Mouse (Mus musculus): ENCODE data around the gene Tex26. TPM values are rescaled to one million over a fixed set of nuclear protein-coding genes. Genes with fewer than 3 reads are reported as not detected.

Gene Tex26
- polyA plus RNA-seq, 1 experiment: 0.34 TPM

DNA sequence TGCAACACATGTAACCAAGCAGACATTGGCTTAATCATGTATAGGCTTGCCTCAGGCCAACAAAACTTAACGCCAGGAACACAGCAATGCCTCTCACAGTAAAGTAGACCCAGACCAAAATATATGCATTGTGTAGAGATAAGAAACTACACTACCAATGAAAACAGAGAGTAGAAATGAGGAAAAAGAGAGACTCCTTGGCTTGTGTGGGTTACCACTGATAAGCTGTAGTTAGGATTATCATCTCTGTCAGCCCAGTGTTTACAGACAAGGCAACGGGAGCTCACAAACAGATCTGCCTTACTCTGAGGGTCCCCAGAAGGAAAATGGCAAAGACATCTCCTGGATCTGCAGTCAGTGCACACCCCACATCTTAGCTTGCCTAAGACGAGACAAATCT lies 2.9 kb upstream of the Tex26 start:
- no peak overlapping the region for H3K4me3 ChIP-seq (replicated peaks; ENCODE audit: insufficient read depth, low read depth, low read length)
- no peaks in the 10 kb centered on the region for H3K27me3 ChIP-seq (ENCODE audit: control insufficient read depth, insufficient read depth, low read length)
- no peak for DNase-seq
- H3K4me1 ChIP-seq (ENCODE audit: control insufficient read depth, insufficient read depth, low read length): peaks cover 6% of the 10 kb centered on the region
- TF ChIP-seq CTCF (IDR thresholded peaks at IDR 0.05; ENCODE audit: borderline replicate concordance, insufficient read depth, low read depth, low read length): no peak
- H3K27ac ChIP-seq (ENCODE audit: insufficient read depth, low read length): no peak overlapping the region
- WGBS: 95% methylated on average over 3 of the region's 3 CpGs

DNA sequence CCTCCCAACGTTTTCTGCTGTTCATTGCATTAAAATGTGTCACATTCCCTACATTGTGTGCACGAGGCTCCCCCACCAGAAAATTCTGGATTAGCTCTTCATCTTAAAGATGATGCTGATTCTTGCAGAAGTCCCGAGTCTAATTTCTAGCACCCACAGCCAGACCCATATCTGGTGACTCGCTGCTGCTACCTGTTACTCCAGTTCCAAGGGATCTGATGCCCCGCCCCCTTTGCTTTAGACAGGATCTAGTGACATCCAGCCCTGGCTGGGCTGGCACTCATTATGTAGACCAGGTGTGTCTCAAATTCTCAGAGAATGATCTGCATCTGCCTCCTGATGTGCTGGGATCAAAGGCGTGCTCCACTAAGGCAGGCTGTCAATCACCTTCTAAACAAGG lies 2.3 kb upstream of the Tex26 start:
- Histone ChIP-seq H3K27me3 (ENCODE audit: control insufficient read depth, insufficient read depth, low read length) (no peaks in the 10 kb centered on the region), H3K27ac (ENCODE audit: insufficient read depth, low read length) (no peak overlapping the region), H3K4me3 (replicated peaks; ENCODE audit: insufficient read depth, low read depth, low read length) (no peak overlapping the region), H3K4me1 (ENCODE audit: control insufficient read depth, insufficient read depth, low read length) (peaks cover 12% of the 10 kb centered on the region)
- DNase-seq: no peak
- no peak for TF ChIP-seq POLR2A (IDR thresholded peaks at IDR 0.05; ENCODE audit: borderline replicate concordance, insufficient read depth, low read length)
- TF ChIP-seq CTCF (IDR thresholded peaks at IDR 0.05; ENCODE audit: borderline replicate concordance, insufficient read depth, low read depth, low read length): no peak
- 93% methylated on average over 6 of the region's 6 CpGs for WGBS

DNA sequence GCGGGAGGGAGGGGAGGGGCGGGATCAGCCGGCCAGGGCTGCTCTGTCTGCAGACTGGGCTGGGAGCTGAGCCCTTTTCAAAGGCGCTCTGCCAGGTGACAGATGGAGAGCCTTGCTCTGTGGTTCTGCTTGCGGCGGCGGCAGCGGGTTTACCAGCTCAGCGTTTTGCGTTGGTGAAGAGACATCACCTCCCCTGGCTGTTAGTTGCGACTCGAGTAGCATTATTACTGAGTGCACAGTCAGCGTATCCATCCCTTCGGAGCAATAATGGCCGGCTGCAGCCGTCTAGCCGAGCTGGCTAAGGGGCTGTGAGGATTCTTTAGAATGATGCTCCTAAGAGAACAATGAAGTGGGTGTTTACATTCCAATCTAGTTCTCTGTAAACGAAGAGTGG lies 717 bp downstream of the Tex26 start:
- 1% methylated on average over 18 of the region's 18 CpGs for WGBS
- peak; percentile 96 to 98 for DNase-seq
- no peak; the same call in 1 of the 2 replicates for TF ChIP-seq POLR2A (IDR thresholded peaks at IDR 0.05; ENCODE audit: borderline replicate concordance, insufficient read depth, low read length)
- no peak for TF ChIP-seq CTCF (IDR thresholded peaks at IDR 0.05; ENCODE audit: borderline replicate concordance, insufficient read depth, low read depth, low read length)
- Histone ChIP-seq H3K4me3 (replicated peaks; ENCODE audit: insufficient read depth, low read depth, low read length) (peak overlapping the region; percentile 60), H3K27ac (ENCODE audit: insufficient read depth, low read length) (peak overlapping the region; percentile 53), H3K27me3 (ENCODE audit: control insufficient read depth, insufficient read depth, low read length) (no peaks in the 10 kb centered on the region), H3K4me1 (ENCODE audit: control insufficient read depth, insufficient read depth, low read length) (peaks cover 33% of the 10 kb centered on the region)

DNA sequence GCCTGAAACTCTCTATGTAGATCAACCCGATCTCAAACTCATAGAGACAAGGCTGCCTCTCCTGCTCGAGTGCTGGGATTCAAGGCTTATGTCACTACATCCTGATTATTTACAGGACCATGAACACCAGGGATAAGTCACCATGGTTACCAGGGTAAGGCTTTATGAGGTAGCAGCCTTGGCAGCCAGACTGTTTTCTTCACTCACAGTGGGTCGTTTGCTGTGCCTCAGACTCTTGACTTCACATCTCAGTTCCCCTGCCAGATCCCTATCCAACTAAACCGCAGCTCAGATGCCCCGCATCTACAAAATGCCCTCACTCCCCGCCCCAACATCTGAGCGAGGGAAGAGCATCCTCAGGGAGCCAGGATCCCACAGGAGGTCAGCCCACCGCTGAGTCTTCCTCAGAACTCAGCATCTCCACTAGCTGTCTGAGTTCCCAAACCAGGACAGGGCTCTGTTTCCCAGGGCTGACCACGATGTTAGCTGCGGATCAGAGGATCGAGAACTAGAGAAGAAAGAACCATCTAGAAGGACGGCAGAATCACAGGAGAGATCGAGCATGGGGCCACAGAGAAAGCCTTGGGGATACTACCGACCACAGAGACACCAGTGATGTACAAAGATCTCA lies 2.3 kb downstream of the Tex26 start:
- peaks cover 34% of the 10 kb centered on the region for H3K4me1 ChIP-seq (ENCODE audit: control insufficient read depth, insufficient read depth, low read length)
- no peak overlapping the region for H3K4me3 ChIP-seq (replicated peaks; ENCODE audit: insufficient read depth, low read depth, low read length)
- WGBS: 40% methylated on average over 14 of the region's 14 CpGs
- TF ChIP-seq CTCF (IDR thresholded peaks at IDR 0.05; ENCODE audit: borderline replicate concordance, insufficient read depth, low read depth, low read length): no peak
- no peak for TF ChIP-seq POLR2A (IDR thresholded peaks at IDR 0.05; ENCODE audit: borderline replicate concordance, insufficient read depth, low read length)
- no peak overlapping the region for H3K27ac ChIP-seq (ENCODE audit: insufficient read depth, low read length)
- no peaks in the 10 kb centered on the region; the same call in 1 of the 2 replicates for H3K27me3 ChIP-seq (ENCODE audit: control insufficient read depth, insufficient read depth, low read length)
- DNase-seq: peak; percentile 23 to 46

DNA sequence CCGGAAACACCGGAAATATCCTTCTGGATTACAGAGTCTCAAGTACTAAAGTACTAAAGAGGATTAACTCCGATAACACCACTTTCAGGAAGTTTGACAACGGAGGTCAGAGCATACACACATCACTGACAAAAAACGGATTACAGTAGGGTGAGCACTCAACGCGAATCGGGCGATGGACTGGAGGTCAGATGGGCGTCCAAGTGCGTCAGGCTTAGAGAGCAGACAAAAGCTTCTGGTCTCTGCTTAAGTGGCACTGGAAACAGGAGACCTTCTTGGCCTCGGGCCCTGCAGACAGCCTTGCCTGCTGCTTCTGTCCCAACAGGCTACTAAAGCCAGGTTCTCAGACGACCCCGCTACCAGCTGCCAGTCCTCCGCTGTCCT lies 2.8 kb downstream of the Tex26 start:
- no peaks in the 10 kb centered on the region; the same call in 1 of the 2 replicates for H3K27me3 ChIP-seq (ENCODE audit: control insufficient read depth, insufficient read depth, low read length)
- peaks cover 34% of the 10 kb centered on the region for H3K4me1 ChIP-seq (ENCODE audit: control insufficient read depth, insufficient read depth, low read length)
- no peak for TF ChIP-seq POLR2A (IDR thresholded peaks at IDR 0.05; ENCODE audit: borderline replicate concordance, insufficient read depth, low read length)
- no peak for TF ChIP-seq CTCF (IDR thresholded peaks at IDR 0.05; ENCODE audit: borderline replicate concordance, insufficient read depth, low read depth, low read length)
- H3K27ac ChIP-seq (ENCODE audit: insufficient read depth, low read length): no peak overlapping the region
- 52% methylated on average over 15 of the region's 15 CpGs for WGBS
- H3K4me3 ChIP-seq (replicated peaks; ENCODE audit: insufficient read depth, low read depth, low read length): no peak overlapping the region
- DNase-seq: peak; percentile 38 to 44

DNA sequence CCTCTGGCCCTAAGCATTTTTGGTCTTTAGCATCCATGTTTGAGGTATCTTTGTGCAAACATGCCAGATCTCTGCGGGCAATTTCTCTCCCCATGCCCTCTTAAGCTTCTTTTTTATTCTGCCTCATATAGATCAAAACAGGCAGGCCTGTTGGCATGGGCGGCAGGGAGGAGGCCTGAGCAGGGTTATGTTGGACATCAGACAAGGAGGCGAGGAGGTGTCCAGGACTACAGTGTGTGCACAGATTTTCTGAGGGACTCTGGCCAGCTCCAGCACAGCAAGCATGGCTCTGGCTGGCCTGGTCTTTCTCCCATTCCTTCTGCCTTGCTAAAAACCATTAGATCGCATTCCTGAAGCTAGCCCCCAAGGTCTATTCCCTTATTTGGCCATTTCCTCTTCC lies 5.0 kb downstream of the Tex26 start:
- Histone ChIP-seq H3K27ac (ENCODE audit: insufficient read depth, low read length) (no peak overlapping the region), H3K27me3 (ENCODE audit: control insufficient read depth, insufficient read depth, low read length) (no peaks in the 10 kb centered on the region; the same call in 1 of the 2 replicates)
- 9% methylated on average over 4 of the region's 4 CpGs for WGBS

DNA sequence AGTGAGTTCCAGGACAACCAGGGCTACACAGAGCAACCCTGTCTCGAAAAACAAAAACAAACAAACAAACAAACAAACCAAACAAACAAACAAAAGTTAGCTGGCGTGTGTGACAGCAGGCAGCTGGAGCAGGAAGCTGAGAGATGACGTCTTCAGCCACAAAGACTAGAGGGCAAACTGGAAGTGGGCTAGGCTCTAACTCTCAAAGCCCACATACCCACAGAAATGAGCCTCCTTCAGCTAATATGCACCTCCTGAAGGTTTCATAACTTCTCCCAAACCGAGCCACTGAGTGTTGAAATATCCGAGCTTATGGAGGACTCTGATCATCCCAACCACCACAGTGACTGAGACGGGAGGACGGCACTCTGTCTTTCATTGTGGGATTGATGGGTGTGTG lies 7.0 kb downstream of the Tex26 start:
- peaks cover 28% of the 10 kb centered on the region for H3K4me1 ChIP-seq (ENCODE audit: control insufficient read depth, insufficient read depth, low read length)
- H3K27ac ChIP-seq (ENCODE audit: insufficient read depth, low read length): no peak overlapping the region
- WGBS: 95% methylated on average over 7 of the region's 7 CpGs
- no peak overlapping the region for H3K4me3 ChIP-seq (replicated peaks; ENCODE audit: insufficient read depth, low read depth, low read length)
- DNase-seq: no peak
- no peaks in the 10 kb centered on the region; the same call in 1 of the 2 replicates for H3K27me3 ChIP-seq (ENCODE audit: control insufficient read depth, insufficient read depth, low read length)
- TF ChIP-seq POLR2A (IDR thresholded peaks at IDR 0.05; ENCODE audit: borderline replicate concordance, insufficient read depth, low read length): no peak
- no peak for TF ChIP-seq CTCF (IDR thresholded peaks at IDR 0.05; ENCODE audit: borderline replicate concordance, insufficient read depth, low read depth, low read length)

More for the DNA sequence above, 5.0 kb downstream of the Tex26 start:
- DNase-seq: peak; percentile 84 to 91
- Histone ChIP-seq H3K4me3 (replicated peaks; ENCODE audit: insufficient read depth, low read depth, low read length) (no peak overlapping the region), H3K4me1 (ENCODE audit: control insufficient read depth, insufficient read depth, low read length) (peaks cover 34% of the 10 kb centered on the region)
- TF ChIP-seq POLR2A (IDR thresholded peaks at IDR 0.05; ENCODE audit: borderline replicate concordance, insufficient read depth, low read length) (no peak), CTCF (IDR thresholded peaks at IDR 0.05; ENCODE audit: borderline replicate concordance, insufficient read depth, low read depth, low read length) (no peak)

GRCm38 (mm10) chr5:149447733-149448132 lies 8.3 kb downstream of the Tex26 start:
- no peak for DNase-seq
- H3K27me3 ChIP-seq (ENCODE audit: control insufficient read depth, insufficient read depth, low read length): no peaks in the 10 kb centered on the region; the same call in 1 of the 2 replicates
- H3K4me1 ChIP-seq (ENCODE audit: control insufficient read depth, insufficient read depth, low read length): peaks cover 17% of the 10 kb centered on the region; the same call in 1 of the 2 replicates
- H3K4me3 ChIP-seq (replicated peaks; ENCODE audit: insufficient read depth, low read depth, low read length): no peak overlapping the region
- 86% methylated on average over 5 of the region's 5 CpGs for WGBS
- TF ChIP-seq CTCF (IDR thresholded peaks at IDR 0.05; ENCODE audit: borderline replicate concordance, insufficient read depth, low read depth, low read length): no peak; the same call in 1 of the 2 replicates
- TF ChIP-seq POLR2A (IDR thresholded peaks at IDR 0.05; ENCODE audit: borderline replicate concordance, insufficient read depth, low read length): no peak
- no peak overlapping the region for H3K27ac ChIP-seq (ENCODE audit: insufficient read depth, low read length)
